Mouse (Mus musculus) midbrain, embryonic 10.5 days (tissue): ENCODE measurements around the gene Acss3. TPM values are rescaled to one million over a fixed set of nuclear protein-coding genes. Genes with fewer than 3 reads are reported as not detected.

Experiments
- DNase-seq: peaks from one replicate; pipeline ENCODE4 v3.0.0-alpha.2; 2017; ENCODE audit warnings: low spot score
- H3K27ac ChIP-seq: fragments of 300-500 bp; sonication (generic); replicated peaks from 2 replicates; pipeline ENCODE4 v1.5.1; 2016; ENCODE audit warnings: mild to moderate bottlenecking
- H3K27me3 ChIP-seq: fragments of 300-500 bp; sonication (generic); 2 replicates; pipeline ENCODE4 v1.6.1; 2016; ENCODE audit warnings: low read depth, mild to moderate bottlenecking; ENCODE audit not compliant: poor library complexity, severe bottlenecking
- H3K36me3 ChIP-seq: fragments of 300-500 bp; sonication (generic); 2 replicates; pipeline ENCODE4 v1.6.1; 2016; ENCODE audit warnings: mild to moderate bottlenecking, moderate library complexity
- H3K4me1 ChIP-seq: fragments of 300-500 bp; sonication (generic); 2 replicates; pipeline ENCODE4 v1.6.1; 2016
- H3K4me3 ChIP-seq: fragments of 300-500 bp; sonication (generic); 2 replicates; pipeline ENCODE4 v1.5.1; 2016; ENCODE audit warnings: mild to moderate bottlenecking, moderate library complexity
- H3K9me3 ChIP-seq: fragments of 300-500 bp; sonication (generic); replicated peaks from 2 replicates; pipeline ENCODE4 v1.6.1; 2016; ENCODE audit warnings: mild to moderate bottlenecking
- WGBS: fragments of 180-500 bp; shearing (Covaris S2); methylation state at CpG from one replicate; pipeline ENCODE4 v1.1.7; 2016; 5-methylcytosine and 5-hydroxymethylcytosine counted together
- polyA plus RNA-seq: library from polyadenylated mRNA; unstranded; fragments of >200 nt; fragmentation: Nextera tagmentation; extraction: Ambion mirVana; gene quantifications from 2 replicates; pipeline ENCODE4 v1.2.1, GENCODE M21; 2016

Gene Acss3
- polyA plus RNA-seq, 1 experiment from 2014 or later, result 2.7 TPM

GRCm38 (mm10) chr10:106975193-106976141 is 148.0 kb downstream of the Acss3 start:
- no peaks in the 10 kb centered on the region for H3K27me3 ChIP-seq
- H3K4me3 ChIP-seq, result no peak overlapping the region
- no peak overlapping the region for H3K27ac ChIP-seq
- H3K4me1 ChIP-seq, result peaks cover 9% of the 10 kb centered on the region; the same call in 1 of the 2 replicates
- no peak for DNase-seq
- H3K9me3 ChIP-seq, result no peaks in the 10 kb centered on the region
- 77% methylated on average over 13 of the region's 13 CpGs for whole genome bisulfite sequencing
- H3K36me3 ChIP-seq, result no peaks in the 10 kb centered on the region

GRCm38 (mm10) chr10:106959026-106959425 is 164.4 kb downstream of the Acss3 start:
- no peak overlapping the region for H3K27ac ChIP-seq
- H3K27me3 ChIP-seq, result no peaks in the 10 kb centered on the region
- no peak overlapping the region for H3K4me3 ChIP-seq
- no peak for DNase-seq
- H3K9me3 ChIP-seq, result no peaks in the 10 kb centered on the region
- H3K4me1 ChIP-seq, result no peaks in the 10 kb centered on the region
- 87% methylated on average over 3 of the region's 3 CpGs for WGBS
- no peaks in the 10 kb centered on the region for H3K36me3 ChIP-seq

GRCm38 (mm10) chr10:106941380-106941779 is 182.1 kb downstream of the Acss3 start:
- Histone ChIP-seq H3K4me1 (no peaks in the 10 kb centered on the region), H3K4me3 (no peak overlapping the region), H3K27me3 (no peaks in the 10 kb centered on the region), H3K36me3 (no peaks in the 10 kb centered on the region), H3K9me3 (no peaks in the 10 kb centered on the region), H3K27ac (no peak overlapping the region)
- 80% methylated on average over 5 of the region's 5 CpGs for WGBS
- no peak for DNase-seq

GRCm38 (mm10) chr10:106939441-106939840 is 184.0 kb downstream of the Acss3 start:
- WGBS, result 75% methylated on average over 1 of the region's 1 CpGs
- Histone ChIP-seq H3K4me3 (no peak overlapping the region), H3K36me3 (no peaks in the 10 kb centered on the region), H3K27me3 (no peaks in the 10 kb centered on the region), H3K27ac (no peak overlapping the region), H3K9me3 (no peaks in the 10 kb centered on the region), H3K4me1 (no peaks in the 10 kb centered on the region)
- no peak for DNase-seq

- H3K36me3 ChIP-seq, result no peaks in the 10 kb centered on the region
- 94% methylated on average over 3 of the region's 3 CpGs for WGBS
- H3K27ac ChIP-seq, result no peak overlapping the region
- H3K9me3 ChIP-seq, result no peaks in the 10 kb centered on the region
- H3K4me3 ChIP-seq, result no peak overlapping the region
- H3K27me3 ChIP-seq, result no peaks in the 10 kb centered on the region
- no peak for DNase-seq
- no peaks in the 10 kb centered on the region for H3K4me1 ChIP-seq
These were observed 184.6 kb downstream of the Acss3 start for GRCm38 (mm10) chr10:106938851-106939250.

DNA sequence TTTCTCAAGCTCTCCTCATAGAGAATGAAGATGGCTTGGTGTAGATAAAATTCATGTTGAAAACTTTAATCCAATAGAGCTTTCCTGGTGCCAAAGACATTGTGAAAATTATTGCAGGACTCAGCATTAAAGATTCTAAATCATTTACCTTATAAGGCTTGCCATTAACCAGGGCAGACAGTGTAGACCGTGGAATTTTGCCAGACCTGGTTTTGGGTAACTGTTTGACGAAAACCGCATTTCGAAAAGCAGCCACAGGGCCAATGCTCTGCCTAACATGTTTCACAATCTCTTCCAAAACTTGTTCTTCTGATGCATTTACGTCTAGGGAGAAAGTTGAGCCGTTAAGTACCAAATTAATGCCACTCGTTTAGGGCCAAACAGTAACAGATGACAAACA is 186.5 kb downstream of the Acss3 start:
- Histone ChIP-seq H3K4me3 (no peak overlapping the region), H3K36me3 (no peaks in the 10 kb centered on the region), H3K27ac (no peak overlapping the region), H3K4me1 (peaks cover 3% of the 10 kb centered on the region; the same call in 1 of the 2 replicates), H3K27me3 (no peaks in the 10 kb centered on the region), H3K9me3 (no peaks in the 10 kb centered on the region)
- no peak for DNase-seq
- 94% methylated on average over 7 of the region's 7 CpGs for WGBS

DNA sequence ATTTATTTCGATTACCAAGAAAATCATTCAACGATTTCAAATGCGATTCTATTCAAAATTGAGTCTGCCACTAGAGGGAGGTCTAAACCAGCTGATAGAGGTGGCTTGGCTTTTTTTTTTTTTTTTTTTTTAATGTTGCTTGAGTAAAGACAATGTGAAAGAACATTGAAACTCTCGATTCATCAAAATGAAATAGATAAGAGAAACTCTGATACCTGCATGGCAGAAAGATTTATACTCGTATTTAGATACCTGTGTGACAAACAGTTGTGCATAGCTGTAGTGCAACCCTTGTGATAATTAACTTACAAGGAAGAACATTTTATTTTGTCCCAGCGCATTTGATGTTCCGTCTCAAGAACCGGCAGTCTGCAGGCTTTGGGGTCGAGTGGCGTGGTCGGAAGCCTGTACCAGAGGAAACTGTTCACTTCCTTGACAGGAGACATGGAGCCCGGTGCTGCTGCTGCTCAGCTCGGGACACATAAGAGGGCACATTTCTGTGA is 190.8 kb downstream of the Acss3 start:
- peak overlapping the region; percentile 35 for H3K4me3 ChIP-seq
- no peak overlapping the region for H3K27ac ChIP-seq
- no peak for DNase-seq
- H3K36me3 ChIP-seq, result no peaks in the 10 kb centered on the region
- WGBS, result 45% methylated on average over 13 of the region's 13 CpGs
- no peaks in the 10 kb centered on the region for H3K9me3 ChIP-seq
- peaks cover 13% of the 10 kb centered on the region for H3K4me1 ChIP-seq
- no peaks in the 10 kb centered on the region for H3K27me3 ChIP-seq

DNA sequence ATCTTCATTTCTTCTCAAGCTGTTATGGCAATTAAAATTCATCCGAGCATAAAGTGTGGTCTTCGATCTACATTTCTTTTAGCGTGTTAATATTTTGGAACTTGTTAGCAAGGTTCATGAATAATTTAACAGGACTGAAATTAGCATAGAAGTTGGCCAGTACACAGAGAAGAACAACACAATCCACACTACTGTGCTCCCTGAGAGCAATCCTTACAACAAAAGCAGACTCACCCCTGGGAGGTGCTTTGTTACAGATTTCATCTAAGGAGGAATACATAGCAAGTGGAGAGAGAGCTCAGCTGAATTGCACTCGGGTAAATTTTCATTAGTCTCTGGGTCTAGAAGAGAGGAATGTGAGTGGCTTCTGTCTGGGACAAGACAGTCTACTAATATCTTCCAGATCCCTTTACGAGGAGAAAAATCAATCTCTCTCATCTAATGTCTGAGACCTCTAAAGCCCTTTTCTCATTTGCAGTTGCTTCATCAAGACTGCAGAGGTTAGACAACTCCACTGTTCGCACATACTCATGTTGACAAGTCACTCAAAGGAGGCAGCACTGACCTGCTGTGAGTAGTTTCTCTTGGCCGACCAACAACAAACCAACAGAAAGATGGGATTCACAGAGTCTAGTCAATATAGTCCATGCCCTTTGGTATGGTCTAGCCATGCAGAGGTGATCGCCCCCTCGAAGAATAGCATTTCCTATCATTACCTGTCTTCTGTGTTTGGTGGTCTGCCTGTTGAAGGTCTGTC is 194.7 kb downstream of the Acss3 start:
- Histone ChIP-seq H3K4me3 (no peak overlapping the region), H3K36me3 (no peaks in the 10 kb centered on the region), H3K4me1 (peaks cover 13% of the 10 kb centered on the region), H3K27ac (no peak overlapping the region), H3K9me3 (no peaks in the 10 kb centered on the region), H3K27me3 (no peaks in the 10 kb centered on the region)
- 63% methylated on average over 9 of the region's 9 CpGs for WGBS
- no peak for DNase-seq

DNA sequence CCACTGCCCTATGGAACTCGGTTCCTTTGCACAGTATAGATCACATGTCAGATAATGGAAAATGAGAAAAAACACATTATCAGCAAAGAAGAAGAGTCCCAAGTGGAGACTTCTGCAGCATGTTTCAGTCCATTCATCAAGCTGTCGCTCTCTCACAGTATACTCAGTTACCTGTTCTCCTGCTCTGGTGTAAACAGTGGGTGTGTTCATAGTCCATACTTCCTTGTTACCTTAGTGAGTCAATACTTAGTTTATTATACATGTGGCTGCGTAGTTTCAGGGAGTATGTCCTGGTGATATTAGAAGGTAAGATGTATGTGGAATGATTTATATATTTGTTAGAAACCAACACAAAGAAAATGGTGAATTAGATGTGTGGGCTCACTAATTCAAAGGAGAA is 198.7 kb downstream of the Acss3 start:
- Histone ChIP-seq H3K27me3 (no peaks in the 10 kb centered on the region), H3K27ac (no peak overlapping the region), H3K36me3 (no peaks in the 10 kb centered on the region), H3K4me3 (no peak overlapping the region), H3K9me3 (no peaks in the 10 kb centered on the region), H3K4me1 (peaks cover 9% of the 10 kb centered on the region)
- 87% methylated on average over 3 of the region's 3 CpGs for WGBS
- no peak for DNase-seq

DNA sequence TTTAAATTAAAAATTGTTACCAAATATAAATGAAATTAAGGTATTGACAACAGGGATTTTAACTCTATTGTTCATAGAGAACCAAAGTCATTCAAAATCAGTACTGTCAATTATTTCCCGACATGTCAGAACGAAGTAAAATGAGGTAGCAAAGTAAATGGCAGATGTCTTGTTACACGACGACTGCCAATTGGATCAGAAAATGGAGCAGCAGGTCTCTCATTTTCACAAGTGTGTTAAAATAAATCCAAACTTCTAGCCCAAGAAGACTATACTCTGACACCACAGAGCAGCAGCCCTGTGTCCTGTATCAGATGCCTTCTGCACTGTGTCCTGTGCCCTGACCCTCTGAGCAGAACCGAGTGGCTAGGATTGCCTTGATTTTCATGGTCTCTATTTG is 199.1 kb downstream of the Acss3 start:
- no peak for DNase-seq
- Histone ChIP-seq H3K36me3 (no peaks in the 10 kb centered on the region), H3K9me3 (no peaks in the 10 kb centered on the region), H3K4me3 (no peak overlapping the region), H3K27me3 (no peaks in the 10 kb centered on the region), H3K4me1 (peaks cover 9% of the 10 kb centered on the region), H3K27ac (no peak overlapping the region)
- WGBS, result 88% methylated on average over 5 of the region's 5 CpGs

DNA sequence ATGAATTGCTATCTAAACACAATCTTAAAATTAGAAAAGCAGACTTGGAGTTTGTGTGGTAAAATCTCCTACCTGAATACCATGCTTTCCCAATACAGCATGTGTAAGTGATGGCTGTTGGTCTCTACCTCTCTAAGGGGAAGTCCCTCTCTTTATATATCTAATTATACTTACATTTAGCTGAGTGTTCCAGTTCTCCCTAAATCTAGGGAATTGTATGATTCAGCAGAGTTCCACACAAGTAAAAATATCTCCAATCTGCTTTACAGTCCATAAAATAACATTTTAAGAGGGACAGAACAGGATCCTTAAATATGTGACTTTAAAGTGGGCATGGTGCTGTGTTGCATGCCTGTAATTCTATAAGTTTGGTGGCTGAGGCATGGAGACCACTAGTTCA is 208.6 kb downstream of the Acss3 start:
- DNase-seq, result no peak
- Histone ChIP-seq H3K4me3 (no peak overlapping the region), H3K27ac (no peak overlapping the region), H3K9me3 (peaks cover 7% of the 10 kb centered on the region; the same call in 1 of the 2 replicates), H3K4me1 (no peaks in the 10 kb centered on the region), H3K27me3 (no peaks in the 10 kb centered on the region), H3K36me3 (no peaks in the 10 kb centered on the region)

- Histone ChIP-seq H3K4me3 (no peak overlapping the region), H3K36me3 (no peaks in the 10 kb centered on the region), H3K27ac (no peak overlapping the region), H3K27me3 (no peaks in the 10 kb centered on the region), H3K9me3 (peaks cover 7% of the 10 kb centered on the region; the same call in 1 of the 2 replicates), H3K4me1 (no peaks in the 10 kb centered on the region)
- DNase-seq, result no peak
These were observed 209.2 kb downstream of the Acss3 start for GRCm38 (mm10) chr10:106914275-106914674.

GRCm38 (mm10) chr10:106913032-106913431 is 210.4 kb downstream of the Acss3 start:
- Histone ChIP-seq H3K4me1 (no peaks in the 10 kb centered on the region), H3K4me3 (no peak overlapping the region), H3K27ac (no peak overlapping the region), H3K9me3 (peaks cover 7% of the 10 kb centered on the region; the same call in 1 of the 2 replicates), H3K36me3 (no peaks in the 10 kb centered on the region), H3K27me3 (no peaks in the 10 kb centered on the region)
- 28% methylated on average over 2 of the region's 2 CpGs for WGBS
- DNase-seq, result peak; percentile 29
